Mouse (Mus musculus) left cerebral cortex, adult 11 months (tissue): ENCODE measurements at regions not wholly inside any gene's neighbourhood (a gene's known extent, or its start where the extent isn't known, plus 50 kb on each side); places are given as distances from the start of the nearest gene placed in this dataset.

Experiments used
- DNase-seq: peaks from one replicate; pipeline ENCODE4 v3.0.0; 2022; ENCODE audit warnings: low spot score

- no peak for DNase-seq
These were observed 246.0 kb downstream of the Ttc6 start for GRCm38 (mm10) chr12:57809961-57810360.

DNA sequence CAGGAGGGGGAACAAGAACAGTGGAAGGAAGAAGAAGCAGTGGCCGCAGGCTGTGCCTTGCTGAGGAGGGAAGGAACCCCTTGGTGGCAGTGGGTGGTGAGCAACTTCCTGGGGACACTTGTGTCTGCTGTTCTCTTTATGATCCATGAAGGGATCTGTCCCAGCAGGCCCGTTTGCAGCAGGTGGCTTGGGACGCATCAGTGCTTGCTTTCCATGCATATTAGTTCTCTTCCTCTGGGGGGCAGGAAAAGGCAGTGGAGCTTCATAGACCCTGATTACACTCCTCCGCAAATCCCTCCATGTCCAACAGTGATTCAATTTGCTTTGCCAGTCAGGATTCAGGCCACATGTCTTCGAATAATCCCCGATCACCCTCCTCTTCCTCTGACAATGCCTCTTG lies 259.9 kb downstream of the Ttc6 start:
- DNase-seq: no peak

DNA sequence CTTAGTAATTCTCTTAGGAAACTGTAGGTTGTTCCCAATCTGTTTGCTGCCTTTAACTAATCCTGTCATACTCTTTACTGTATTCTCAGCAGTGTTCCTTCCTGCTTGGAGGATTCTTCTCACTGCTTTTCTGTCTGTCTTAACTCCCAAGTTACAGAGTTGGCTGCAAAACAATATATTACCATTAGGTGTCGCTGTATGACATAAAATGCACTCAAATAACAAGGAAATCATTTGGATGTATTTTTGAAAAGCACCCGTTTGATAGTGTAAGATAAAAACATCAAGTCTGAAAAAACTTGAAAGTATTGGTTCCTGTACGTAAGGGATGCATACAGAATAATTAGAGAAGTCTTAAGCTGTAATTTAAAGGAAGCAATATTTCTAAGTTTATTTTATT lies 261.8 kb downstream of the Ttc6 start:
- peak; percentile 53 for DNase-seq

- DNase-seq: no peak
These were observed 278.9 kb downstream of the Ttc6 start for GRCm38 (mm10) chr12:57842813-57843212.

GRCm38 (mm10) chr12:57871028-57871427 lies 307.1 kb downstream of the Ttc6 start:
- DNase-seq: no peak

DNA sequence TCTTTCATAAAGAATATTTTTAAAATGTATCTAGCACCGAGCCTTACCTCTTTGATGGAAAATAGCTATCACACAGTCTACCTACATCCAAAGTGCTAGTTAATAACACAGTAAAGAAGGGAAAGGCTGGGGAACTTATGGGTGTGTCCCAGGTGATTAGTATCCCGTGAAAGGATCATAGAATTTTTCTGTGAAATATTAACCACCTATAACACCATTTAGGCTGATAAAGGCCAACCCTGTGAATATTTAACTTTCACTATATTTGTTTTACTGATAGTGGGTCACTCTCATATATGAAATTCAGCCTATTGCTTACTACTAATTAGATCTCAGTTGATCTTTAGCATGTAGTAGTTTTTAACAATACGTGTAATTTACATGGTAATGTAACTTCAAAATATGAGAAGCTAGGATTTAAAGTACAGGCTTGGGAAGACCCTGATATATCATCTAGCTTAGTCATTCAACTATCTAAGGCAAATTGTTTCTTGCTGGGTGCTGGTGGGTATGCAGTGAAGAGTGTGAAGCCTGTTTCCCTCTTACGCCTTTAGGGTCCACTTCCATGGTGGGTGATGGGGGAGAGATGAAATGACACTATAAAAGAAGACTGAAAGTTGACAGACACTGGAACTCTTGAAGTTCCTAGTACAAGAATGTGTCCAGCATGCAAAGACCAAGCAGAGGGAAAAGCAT lies 320.6 kb upstream of the Sstr1 start:
- no peak for DNase-seq

DNA sequence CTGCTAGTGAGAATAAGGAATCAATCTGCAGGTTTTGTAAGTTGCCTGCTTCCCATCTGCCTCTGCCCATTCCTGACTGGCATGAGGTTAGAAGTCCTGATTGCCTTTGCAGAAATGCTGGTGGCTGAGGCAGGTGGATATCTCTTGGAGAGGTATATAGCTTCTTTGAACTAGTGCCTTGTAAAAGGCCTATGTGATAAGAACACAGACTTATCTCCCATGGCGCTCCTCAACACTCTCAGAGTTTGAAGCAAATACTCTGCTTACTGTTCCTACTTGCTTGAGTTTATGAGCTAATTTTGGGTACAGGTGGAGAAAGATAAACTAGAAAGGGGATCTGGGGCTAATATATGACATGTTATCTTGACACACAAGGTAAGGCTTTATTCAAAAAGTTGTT lies 320.0 kb upstream of the Sstr1 start:
- DNase-seq: no peak

DNA sequence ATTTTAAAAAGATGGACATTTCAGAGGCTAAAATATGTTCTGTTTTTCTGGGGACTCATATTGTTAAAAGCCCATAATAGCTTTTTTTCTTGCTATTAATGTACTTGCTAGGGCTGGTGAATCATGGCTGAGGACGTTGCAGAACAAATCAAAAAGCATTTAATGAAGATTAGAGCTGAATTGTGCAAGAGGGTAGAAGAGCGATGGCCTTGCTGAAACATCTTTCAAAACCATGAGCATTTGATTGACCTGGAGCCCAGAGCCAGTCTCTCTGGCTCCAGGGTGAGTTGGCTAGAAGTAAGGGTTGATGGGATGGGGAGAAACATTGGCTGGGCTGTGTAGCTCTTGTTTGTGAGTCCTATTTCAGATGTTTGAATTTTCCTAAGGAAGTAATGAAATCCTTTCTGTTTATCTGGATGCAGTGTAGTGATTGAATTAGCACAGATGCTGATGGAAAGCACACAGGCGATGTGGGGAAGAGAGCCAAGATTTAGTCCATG lies 313.8 kb upstream of the Sstr1 start:
- DNase-seq: no peak

DNA sequence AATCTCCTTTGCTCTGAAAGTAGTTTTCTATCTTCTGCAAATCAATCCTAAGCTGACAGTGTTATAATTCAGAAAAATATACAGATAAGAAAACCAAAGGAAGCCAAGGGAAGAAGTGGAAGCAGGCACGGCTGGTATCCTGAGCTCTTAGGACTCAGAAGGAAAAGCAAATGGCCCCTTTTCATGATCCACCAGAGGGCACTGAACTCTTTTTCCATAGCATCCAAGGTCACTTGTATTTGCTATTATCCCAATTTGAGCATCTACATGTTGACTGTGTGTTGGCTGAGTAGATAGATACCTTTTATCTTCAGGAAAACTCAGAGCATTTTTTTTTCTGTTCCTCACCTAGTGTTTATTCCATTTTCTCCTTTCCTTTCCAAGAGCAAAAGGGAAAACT lies 306.9 kb upstream of the Sstr1 start:
- DNase-seq: no peak

DNA sequence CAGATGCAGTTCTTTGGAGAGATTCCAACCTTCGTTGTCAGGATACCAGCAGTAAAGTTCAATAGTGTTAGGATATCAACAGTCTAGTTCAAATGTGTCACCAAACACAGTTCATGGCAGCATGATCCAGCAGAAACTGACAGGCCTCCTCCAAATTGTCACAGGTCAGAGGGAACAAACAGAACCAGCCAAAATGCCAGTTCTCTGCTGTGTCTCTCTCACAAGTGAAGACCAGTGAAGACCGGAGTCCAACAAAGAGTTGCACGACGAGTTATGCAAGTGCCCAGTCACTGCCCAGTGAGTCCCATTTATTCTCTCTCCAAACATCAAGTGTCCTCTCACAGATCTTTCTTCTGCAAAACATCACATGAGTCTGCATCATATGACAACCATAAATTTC lies 293.4 kb upstream of the Sstr1 start:
- DNase-seq: no peak

DNA sequence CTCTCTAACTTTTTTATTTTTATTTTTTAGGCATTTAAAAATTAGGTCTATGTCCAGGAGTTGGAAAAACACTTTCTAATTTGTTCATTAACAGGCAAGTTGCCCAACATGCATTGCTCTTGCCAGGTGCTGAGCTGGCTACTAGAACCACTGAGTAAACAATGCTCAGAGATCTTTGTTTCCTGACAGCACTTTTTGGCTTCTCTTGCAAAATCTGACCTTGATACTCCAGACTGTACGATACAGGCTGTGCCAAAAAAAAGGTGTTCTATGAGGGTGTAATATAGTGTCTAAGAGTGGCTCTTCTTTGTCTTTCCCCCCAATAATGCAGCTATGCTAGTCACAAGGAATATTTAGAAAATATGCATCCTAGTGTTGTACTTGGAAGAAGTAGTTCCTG lies 289.5 kb upstream of the Sstr1 start:
- DNase-seq: no peak

DNA sequence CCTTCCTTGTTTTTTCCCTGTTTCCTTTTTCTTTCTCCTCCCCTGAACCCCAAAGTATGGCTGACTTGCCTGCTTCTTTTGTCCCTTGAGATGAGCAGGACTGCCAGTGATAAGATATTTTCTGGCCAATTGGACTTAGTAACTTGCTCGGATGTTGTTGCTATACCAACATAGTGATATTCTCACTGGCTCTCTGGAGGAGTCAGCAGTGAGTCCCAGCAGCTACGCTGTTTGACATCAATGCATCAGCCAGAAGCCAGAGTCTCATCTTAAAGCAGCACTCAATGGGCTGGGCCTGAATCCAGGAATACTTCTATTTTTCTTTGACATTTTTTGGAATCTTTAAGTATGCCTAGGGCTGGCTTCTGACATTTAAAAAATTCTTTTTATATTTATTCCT lies 287.1 kb upstream of the Sstr1 start:
- no peak for DNase-seq

DNA sequence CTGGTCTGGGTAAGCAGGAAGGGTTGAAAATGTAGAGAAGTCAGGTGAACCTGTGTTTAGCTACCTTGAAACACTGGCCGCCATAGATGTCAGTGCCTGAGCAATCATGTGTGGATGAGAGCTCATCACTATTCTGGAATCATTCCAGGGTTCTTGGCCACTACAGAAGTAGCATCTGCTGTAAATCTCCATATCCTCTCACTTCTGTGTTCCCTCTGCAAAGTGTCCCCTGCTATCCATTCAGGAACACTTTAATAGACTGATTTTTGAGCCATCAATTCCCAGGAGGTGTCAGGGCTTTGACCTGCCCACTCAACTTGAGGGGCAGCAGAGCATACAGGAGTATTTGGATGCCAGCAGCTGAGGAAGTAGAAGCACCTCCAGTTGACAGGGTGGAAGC lies 284.7 kb upstream of the Sstr1 start:
- DNase-seq: no peak

- no peak for DNase-seq
These were observed 283.5 kb upstream of the Sstr1 start for GRCm38 (mm10) chr12:57928030-57928429.

DNA sequence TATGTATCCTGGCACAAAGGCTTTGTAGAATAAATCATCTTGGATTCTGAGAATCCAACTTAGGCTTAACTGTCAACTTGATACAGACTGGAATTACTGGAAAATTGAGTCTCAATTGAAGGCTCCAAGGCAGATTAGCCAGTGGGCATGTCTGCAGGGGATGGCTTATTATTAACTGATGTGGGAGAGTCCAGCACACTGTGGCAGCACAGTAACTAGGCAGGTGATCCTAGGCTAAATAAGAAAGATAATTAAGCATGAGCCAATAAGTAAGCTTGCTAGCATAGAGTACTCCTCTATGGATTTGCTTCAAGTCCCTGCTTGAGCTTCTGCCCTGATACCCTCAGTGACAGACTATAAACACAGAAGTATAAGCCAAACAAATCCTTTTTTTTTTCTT lies 279.7 kb upstream of the Sstr1 start:
- DNase-seq: no peak

- no peak for DNase-seq
These were observed 261.7 kb upstream of the Sstr1 start for GRCm38 (mm10) chr12:57949886-57950285.

DNA sequence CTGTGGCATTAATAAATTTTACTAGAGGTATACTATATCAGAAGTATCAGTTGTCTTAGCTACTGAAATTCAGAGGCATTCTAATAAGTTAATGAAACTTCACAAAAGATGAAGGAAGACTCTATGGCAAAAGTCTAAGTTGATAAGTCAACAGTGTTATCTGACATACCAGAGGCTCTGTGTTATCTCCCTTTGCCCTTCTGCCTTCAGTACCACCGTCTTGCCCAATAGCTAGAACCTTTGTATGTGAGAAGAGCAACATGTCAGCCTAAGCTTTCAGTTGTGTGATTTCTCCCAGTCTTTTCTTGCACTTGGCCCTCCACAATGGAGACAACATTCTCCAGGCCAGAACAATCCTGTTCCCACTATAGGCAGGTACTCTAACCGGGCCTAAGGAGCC lies 253.0 kb upstream of the Sstr1 start:
- DNase-seq: no peak

- no peak for DNase-seq
These were observed 251.4 kb upstream of the Sstr1 start for GRCm38 (mm10) chr12:57960171-57960570.

DNA sequence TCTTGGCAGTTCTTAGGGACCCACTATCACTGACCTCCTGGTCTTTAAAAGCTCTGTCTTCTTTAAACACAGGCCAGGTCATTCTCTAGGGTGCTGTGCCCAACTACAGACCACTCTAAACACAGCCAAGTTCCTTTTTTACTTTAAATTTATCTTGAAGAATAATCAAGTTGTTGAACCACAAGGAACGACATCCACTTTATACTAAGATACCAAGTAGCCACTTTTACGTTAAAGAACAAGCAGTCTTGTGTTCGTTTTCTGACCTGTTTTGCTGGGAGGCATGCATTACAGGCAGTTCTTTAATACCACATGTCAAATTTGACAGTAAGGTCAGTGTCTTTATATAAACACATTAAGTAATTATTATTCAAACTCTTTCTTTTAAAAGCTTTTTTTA lies 242.4 kb upstream of the Sstr1 start:
- DNase-seq: no peak

DNA sequence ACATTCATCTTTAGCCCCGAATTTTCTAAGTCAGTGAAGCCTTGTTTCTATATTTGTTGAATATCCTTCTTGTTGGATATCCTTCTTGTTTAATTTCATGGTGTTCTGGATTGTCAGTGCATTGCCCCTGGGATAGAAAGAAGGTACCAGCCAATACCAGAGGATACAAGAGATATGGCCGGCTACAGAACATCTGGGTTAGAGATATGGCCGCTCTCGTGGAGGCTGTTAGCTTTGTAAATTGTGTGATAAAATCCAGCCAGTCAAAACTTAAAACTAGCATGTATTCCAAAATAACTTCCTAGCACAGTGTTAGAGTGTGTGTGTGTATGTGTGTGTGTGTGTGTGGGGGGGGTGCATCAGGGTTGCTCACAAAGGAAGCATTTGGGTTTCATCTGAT lies 241.4 kb upstream of the Sstr1 start:
- no peak for DNase-seq

GRCm38 (mm10) chr12:57972484-57972883 lies 239.1 kb upstream of the Sstr1 start:
- no peak for DNase-seq
